Mouse (Mus musculus) ZHBTc4 (cell line): ENCODE results near the gene Spata21.

Source experiments
- DNase-seq: peaks from one replicate; pipeline ENCODE4 v3.0.0-alpha.2; 2011; ENCODE audit warnings: low read depth, low spot score

Gene Spata21

DNA sequence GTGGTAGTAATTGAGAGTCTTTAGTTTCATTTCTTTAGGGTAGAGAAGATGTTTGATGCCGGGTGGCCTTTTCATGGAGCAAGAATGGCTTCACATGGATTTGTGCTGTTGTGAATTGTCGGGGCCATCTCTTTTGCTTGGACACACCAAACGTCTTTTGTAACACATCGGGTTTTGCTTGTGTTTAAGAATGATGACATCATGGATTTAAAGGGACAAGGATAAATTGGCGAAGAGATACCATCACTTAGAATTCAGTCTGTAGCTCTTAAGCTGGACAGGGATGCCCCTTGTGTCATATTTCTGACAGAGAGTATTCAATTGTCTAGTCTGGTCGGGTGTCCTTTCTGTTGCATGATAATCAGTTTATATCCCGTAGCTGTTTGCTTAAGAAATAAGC lies 61.0 kb downstream of the Spata21 start:
- DNase-seq = no peak

DNA sequence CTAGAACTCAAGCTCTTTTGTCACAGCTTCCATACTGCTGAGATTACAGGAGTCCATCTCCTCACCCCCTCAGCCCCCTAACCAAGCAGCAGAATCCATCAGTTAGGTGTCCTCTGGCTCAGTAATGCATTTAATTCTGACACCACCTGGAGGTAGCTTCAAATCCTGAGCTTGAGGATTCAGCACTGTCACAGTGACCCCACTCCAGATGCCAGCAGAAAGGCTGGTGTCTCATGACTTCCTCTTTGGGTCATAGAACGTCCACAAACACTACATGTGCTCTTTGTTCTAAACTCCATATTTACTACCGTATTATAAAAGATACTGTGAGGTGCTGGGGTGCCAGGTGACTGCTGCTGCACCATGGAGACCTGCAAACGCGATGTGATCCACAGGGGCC lies 69.4 kb downstream of the Spata21 start:
- DNase-seq = no peak

DNA sequence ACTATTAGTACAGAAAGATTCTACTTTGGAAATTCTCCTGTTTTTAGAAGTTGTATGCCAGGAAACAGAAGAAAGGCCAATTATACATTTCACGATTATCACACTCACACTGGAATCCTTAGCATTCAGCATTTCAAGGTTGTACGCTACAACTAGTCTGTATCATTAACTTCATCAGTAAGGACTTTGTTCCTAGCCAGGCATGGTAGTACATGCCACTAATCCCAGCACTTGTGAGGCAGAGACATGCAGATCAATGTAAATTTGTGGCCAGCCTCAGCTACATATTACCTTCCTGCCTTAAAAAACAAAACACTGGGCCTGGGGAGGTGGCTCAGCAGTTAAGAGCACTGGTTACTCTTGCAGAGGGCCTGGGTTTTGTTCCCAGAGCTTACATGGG lies 70.5 kb downstream of the Spata21 start:
- DNase-seq = no peak

DNA sequence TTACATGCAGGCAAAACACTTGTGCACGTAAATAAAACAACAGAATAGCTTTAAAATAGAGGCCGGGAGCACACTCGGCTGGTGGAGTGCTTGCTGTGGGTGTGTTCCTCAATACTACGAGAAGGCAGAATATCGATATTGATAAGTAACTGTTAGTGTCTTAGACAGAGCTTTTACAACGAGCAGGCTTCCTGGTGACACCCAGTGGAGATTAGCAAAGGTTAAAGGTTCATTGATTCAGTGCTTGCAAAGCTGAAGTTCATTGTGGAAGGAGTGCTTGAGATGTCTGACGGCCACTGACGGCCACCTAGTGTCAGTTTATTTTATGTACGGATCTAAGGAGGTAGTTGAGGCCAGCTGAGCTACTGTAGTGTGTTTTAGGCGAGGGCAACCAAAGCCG lies 71.0 kb downstream of the Spata21 start:
- DNase-seq = peak; percentile 28

DNA sequence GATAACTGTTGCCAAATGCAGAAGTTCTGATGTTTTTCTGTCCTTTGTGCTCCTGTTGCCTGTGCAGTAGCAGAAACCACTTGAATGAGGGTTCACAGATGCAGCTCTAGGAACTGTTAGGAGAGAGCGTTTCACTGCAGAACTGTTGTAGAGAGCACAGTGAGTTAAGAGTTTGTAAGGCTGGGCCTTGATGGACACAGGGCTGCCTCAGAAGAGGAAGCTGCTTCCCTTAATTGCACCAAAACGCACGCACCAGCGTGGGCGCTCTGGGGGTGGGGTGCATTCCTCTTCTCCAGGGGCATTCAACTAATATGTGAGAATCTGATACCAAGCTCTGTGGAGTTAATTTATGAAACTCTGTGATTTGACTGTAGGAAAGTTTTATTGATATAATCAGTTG lies 71.5 kb downstream of the Spata21 start:
- no peak for DNase-seq

DNA sequence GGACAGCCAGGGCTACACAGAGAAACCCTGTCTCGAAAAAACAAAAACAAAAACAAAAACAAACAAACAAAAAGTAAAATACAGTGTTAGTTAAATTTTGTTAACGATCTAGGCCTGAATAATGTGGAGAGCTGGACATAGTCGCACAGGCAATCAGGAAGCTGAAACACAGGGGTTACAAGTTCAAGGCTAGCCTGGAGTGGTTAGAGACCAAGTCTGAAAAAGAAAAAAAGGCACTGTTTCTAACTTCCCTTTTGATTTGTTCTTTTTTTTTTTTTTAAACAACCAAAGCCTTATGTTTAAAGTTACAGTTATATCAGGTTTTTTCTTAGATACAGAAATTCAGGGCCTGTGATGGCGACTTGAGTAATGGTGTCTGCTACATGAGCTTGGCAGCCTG lies 72.1 kb downstream of the Spata21 start:
- no peak for DNase-seq

DNA sequence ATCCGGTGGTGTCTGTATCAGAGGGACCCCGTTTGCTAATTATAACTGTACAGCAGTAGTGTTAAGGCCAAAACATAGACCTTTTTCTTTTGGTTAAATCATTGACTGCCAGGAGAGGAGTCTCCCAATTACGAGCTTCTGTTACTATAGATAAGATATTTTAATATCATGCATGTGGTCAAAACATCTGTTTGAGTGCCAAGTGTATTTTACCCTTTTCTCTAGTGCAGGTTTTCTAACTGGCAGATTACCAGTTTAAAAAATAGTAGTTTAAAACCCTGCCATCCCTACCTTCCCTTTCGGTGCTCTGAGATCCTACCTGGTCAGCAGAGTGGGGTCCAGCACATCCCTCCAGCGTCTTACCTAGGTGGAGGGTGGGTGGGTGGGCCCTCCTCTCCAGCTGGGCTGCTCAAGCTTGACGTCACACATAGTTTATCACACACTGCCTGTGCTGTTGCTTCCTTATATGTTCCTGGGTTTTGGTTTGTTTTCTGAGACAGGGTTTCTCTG lies 73.6 kb downstream of the Spata21 start:
- DNase-seq = no peak
